Mouse (Mus musculus): ENCODE results near the gene Gm17349.

The Gm17349 gene

DNA sequence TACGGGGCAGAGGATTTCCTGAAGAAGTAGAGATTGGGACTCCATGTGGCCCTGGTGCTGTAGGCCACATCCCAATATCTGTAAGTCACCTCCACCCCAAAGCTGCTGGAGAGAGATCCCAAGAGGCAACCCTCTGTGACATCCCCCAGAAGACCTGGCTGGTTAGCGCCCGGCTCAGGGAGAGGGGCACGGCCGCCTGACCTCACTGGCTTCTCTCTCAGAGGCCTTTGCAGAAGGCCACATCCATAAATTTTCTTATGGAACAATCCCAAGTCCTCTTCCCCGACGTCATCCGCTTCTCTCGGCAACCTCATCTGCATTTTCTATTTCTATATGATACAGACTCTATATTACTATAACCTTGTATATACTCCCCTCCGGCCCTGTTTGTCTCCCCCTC is 5.6 kb downstream of the Gm17349 start:
- DNase-seq (ENCODE audit: low read depth, low spot score) = no peak

DNA sequence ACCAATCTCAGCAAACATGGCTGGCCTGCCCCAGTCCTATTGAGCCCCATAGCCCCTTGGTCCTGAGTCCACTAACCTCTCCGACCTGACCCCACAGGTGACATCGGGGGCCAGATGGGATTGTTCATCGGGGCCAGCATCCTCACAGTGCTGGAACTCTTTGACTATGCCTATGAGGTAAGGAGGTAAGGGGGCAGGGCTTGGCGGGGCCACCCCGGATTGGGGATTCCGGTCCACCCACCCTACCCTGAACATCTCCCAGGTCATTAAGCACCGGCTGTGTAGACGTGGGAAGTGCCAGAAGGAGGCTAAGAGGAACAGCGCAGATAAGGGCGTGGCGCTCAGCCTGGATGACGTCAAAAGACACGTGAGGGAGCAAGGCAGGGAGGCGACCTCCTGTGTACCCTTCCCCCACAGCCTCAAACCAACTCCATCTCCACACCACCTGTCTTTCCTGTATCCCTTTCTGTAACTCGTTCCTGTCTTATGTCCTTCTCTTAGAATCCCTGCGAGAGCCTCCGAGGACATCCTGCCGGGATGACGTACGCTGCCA is 6.7 kb downstream of the Gm17349 start:
- peak; percentile 43 for DNase-seq (ENCODE audit: low read depth, low spot score)

DNA sequence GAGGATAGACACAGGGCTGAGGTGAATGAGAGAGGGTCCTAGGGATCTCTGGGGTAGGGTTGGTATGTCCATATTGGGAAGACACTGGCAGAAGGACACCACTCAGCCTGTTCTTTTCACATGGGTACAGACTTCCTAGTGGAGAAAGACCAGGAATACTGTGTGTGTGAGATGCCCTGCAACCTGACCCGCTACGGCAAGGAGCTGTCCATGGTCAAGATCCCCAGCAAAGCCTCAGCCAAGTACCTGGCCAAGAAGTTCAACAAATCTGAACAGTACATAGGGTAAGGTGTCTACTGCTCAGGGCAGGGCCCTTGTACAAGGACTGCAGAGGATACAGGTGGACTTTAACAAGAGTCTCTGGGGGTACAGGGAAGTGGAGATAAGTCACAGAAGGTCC is 8.0 kb downstream of the Gm17349 start:
- DNase-seq (ENCODE audit: low read depth, low spot score) = no peak

DNA sequence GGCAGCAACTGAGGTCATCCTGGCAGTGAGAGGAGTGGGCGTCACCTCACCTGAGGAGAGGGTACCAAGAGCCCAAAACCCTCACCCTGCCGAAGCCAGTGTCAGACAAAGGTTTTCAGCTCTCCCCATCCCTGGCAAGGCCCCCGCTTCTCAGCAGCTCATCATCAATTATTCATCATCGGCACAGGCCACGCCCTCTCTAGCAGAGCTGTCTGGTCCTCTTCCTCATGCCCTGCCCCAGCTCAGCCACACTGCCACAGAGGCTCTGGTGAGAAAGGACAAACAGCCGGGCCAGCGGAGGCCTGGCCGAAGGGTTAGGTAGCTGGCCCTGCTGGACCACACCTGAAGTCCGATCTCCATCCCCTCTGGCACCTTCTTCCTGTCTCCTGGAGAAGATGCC is 13.3 kb downstream of the Gm17349 start:
- no peak for DNase-seq (ENCODE audit: low read depth, low spot score)

DNA sequence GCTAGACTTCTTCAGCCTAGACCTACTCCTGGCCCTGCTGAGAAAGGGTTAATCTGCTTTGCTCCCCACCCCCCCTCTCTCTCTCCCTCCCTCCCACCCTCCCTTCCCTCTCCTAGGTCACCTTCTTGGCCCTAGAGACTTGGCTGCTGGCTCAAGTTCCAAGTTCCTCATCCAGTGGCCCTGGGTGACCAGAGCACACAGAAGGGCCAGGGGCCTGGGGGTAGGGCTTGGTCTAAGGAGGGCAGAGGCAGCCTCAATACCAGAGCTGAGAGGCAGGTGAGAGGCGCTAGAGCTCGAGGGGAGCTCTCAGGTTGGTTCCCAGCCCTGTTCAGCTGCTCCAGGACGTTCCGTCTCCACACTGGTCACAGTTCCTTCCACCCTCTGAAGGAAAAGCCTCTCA is 14.4 kb downstream of the Gm17349 start:
- DNase-seq (ENCODE audit: low read depth, low spot score) = no peak

DNA sequence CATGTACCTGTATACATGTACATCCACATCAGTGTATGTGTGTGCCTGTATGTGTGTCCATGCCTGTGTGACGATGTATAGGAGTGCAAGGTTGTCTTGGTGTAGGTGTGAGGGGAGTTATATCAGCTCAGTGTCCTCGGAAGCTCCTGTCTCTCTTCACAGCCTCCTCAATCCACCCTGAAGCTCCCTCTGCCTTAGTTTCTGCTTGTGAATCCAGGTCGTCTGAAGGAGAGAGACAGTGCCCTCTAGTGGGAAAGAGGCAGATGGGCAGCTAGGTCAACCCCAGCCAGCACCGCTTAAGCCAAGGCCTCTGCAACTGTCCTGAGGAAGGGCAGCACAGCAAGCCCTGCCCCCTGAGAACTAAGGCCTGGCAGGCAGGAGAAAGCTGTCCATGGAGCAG is 16.6 kb downstream of the Gm17349 start:
- DNase-seq (ENCODE audit: low read depth, low spot score) = peak; percentile 50

DNA sequence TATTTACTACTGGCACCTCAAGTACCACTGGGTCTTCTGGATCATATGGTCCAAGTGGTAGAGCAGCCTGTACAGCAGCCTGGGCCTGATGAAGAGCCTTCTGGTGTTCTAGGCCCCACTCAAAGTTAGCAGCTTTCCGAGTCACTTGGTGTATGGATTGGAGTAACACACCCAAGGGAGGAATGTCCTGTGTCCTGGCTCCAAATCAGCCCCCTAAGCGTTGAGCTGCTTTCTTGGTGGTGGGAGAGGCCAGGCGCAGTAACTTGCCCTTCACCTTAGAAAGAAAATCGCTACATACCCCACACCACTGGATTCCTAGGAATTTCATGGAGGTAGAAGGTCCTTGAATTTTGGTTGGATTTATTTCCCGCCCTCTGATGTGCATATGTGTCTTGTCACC is 21.1 kb downstream of the Gm17349 start:
- no peak for DNase-seq (ENCODE audit: low read depth, low spot score)

DNA sequence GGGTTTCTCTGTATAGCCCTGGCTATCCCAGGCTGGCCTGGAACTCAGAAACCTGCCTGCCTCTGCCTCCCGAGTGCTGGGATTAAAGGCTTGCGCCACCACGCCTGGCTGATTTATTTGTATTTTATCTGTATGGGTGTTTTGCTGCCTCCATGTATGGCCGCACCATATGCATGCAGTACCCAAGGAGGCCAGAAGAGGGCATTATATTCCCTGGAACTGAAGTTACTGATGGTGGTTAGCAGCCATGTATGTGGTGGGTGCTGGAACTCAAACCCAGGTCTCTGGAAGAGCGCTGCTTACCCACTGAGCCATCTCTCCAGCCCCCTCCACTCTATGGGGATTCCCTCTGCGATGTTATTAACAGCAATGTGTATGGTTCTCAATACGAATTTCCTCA is 22.4 kb downstream of the Gm17349 start:
- no peak for DNase-seq (ENCODE audit: low read depth, low spot score)

DNA sequence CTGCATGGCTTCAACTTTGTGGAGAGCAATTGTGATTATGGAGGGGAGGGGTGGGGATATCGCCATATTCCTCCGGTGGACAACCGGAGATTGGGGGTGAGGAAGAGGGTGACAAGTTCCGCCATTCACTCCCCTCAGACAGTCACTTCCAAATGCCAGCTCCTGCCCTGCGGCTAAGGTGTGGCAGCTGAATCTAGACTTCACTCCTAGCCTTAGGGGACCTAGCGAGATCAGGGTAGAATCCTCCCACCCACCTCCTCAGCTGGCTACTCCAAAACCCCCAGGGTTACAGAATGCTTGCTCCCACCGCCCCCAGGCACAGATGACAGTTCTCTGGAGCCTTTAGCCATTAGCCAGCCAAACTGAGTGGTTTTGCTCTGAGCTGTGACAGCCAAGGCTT is 26.3 kb downstream of the Gm17349 start:
- no peak for DNase-seq (ENCODE audit: low read depth, low spot score)

DNA sequence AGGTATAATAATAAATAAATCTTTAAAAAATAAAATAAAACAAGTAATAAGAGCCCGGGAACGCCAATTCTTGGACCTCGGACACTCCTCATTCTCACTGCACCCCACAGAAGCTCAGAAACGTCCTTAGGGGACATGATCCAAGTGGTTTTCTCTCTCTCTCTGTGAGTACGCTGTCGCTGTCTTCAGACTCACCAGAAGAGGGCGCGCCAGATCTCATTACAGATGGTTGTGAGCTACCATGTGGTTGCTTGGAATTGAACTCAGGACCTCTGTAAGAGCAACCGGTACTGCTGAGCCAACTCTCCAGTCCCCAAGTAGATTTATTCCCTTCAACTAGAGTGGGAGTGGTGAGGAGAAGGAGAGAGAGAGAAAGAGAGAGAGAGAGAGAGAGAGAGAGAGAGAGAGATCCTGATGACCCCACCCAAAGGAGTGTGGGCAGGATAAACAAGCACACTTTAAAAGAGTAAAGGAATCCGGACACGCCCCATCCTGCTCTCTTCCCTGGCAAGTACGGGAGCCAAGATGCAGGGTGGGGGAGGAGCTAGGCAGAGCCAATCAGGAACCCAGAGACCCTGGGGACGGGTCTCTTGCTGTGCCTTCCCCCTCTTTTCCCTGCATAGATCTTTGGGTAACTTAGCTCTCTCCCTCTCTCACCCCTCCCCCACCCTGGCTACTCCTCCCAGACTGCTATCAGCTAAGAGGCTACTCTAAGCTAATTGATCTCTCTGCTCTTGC is 27.1 kb downstream of the Gm17349 start:
- DNase-seq (ENCODE audit: low read depth, low spot score) = no peak

DNA sequence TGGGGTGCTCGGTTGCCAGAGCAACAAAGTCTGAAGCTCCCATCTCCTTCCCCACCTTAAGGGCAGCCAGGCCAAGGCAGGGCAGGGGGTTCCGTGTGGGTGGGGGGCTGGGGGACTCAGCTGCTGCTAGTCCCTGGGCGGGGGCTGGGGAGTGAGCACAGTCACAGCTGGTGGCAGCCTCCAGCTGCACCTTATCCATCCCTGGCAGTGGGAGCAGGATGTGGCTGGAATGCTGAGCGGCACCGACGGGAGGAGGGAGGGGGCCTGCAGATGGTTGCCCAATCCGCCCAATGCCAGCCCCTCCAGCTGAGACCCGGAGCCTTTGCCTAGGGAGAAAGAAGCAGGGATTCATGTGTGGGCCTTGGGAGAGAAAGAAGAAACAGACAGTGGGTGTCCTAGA is 28.2 kb downstream of the Gm17349 start:
- no peak for DNase-seq (ENCODE audit: low read depth, low spot score)

DNA sequence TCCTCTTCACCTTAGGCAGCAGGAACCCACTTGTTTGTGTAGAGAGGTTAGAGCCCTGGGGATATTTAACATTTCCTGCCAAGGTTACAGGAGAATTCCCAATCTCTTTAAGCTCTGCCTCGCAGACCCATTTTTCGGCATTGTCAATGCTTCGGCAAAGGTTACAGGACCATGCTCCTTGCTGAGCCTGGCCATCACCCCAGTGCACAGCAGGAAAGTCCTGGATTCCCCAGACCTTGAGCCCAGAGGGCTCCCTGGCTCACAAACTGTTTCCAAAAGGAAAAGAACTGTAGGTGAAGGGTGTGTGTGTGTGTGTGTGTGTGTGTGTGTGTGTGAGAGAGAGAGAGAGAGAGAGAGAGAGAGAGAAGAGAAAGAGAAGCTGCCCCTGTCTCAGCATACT is 30.4 kb downstream of the Gm17349 start:
- no peak for DNase-seq (ENCODE audit: low read depth, low spot score)

DNA sequence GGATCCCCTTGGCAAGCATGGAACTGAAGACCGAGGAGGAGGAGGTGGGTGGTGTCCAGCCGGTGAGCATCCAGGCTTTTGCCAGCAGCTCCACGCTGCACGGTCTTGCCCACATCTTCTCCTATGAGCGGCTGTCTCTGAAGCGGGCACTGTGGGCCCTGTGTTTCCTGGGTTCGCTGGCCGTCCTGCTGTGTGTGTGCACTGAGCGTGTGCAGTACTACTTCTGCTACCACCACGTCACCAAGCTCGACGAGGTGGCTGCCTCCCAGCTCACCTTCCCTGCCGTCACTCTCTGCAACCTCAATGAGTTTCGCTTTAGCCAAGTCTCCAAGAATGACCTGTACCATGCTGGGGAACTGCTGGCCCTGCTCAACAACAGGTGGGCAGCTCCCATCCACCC is 33.5 kb downstream of the Gm17349 start:
- DNase-seq (ENCODE audit: low read depth, low spot score) = no peak

DNA sequence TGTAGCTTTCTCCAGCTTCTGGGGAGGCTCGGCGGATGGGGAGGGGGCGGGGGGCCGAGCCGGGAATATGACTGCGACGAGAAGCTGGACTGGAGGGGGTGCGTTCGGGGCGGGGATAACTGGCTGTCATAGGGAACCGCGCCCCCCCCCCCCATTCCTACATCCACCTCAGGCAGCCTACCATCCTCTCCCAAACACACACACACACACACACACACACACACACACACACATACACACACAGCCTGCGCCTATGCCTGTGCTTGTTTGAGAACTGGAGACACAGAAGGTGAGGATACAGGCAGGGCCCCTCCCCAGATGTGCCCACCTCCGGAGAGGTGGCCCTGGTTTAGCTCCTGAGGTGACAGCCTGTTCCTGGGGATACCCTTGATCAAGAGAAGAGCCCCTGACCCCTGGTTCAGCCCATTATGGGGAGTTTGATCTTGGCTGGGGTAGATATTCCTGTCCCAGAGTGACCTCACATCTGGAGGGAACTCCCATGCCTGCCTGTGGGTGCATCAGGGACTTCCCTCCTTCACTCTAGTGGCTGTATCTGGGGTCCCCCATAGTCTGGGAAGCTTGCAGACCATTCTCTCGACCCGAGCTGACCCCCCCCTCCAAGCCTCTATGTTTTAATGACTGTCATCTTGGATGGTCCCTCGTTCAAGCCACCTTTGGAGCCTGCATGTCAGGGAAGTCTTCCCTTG is 34.2 kb downstream of the Gm17349 start:
- DNase-seq (ENCODE audit: low read depth, low spot score) = no peak

DNA sequence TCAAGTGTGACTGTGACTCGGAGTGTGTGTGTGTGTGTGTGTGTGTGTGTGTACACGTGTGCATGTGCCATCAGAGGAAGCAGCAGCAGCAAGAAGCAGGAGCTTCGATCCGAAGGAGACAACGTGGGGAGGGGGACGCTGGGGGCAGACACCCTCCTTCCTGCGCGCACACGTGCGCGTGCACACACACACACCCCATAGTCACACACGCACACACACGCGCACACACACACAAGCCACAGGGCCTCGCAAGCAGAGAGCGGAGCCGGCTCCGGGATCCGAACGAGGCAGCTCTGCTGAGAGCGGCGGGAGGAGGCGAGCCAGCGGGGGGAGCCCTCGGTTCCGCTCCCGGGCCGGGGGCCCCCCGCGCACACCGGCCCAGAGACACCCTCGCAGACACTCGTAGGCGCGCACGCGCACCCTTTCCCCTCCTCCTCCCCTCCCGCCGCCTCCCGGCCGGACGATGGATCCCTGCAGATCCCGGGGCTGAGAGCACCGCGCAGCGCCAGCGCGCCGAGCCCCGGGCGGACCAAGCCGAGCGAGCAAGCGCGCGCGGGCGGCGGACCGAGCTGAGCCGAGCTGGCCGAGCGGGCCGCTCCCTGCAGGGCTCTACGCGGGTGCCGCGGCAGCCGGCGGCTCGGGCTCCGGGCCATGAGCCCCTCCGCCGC is 35.0 kb downstream of the Gm17349 start, which contains the start of gene Asic1:
Asic1 (plus strand) TSS at position 215 of the 668 bp plus-strand sequence.
- DNase-seq (ENCODE audit: low read depth, low spot score) = no peak

DNA sequence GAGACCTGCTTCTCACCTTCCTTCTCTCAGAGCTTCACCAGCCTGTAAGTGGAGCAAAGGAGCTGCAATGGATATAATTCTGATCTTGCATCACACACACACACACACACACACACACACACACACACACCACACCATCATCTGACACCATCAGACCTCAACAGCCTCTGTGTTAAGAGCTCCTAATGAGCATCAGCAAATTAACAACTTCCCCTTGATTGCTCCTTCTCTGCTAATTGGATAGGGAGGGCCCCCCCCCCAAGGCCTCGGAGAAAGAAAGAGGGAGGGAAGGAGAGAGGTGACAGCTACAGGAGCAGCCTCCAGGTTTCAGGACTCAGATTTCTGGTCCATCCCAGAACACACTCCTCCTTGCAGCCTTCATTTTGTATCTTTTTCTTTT is 35.9 kb downstream of the Gm17349 start:
- DNase-seq (ENCODE audit: low read depth, low spot score) = no peak

DNA sequence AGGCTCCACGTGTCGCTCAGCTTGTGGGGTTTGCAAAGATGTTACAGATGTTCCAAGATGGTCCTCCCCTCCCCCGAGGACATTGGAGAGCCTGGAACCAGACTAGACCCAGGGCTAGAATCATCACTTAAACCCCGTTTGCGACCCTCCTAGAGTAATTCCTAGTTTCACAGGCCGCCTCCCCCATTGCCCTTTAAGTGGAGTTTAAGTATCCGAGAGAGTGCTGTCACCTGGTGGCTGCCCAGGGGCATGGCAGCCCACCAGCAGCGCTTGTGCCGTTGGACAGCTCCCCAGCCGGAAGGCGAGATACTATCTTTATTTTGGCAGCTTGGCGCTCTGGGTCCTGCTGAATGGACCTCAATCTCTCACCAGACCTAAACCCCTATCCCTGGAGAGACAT is 36.4 kb downstream of the Gm17349 start:
- DNase-seq (ENCODE audit: low read depth, low spot score) = no peak

DNA sequence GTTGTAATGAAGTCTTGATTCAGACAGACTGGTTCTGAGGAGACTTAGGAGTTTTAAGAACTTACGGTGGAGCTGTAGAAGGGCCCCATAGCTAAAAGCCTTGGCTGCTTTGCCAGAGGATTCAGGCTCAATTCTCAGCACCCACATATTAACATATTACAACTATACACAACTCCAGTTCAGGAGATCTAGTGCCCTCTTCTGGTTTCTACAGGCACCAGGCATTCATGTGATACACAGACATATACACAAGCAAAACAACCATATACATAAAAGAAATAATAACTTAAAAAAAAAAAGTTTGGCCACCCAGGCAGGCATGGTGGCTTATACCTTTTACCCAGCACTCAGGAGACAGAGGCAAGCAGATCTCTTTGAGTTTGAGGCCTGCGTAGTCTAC is 37.7 kb downstream of the Gm17349 start:
- no peak for DNase-seq (ENCODE audit: low read depth, low spot score)

DNA sequence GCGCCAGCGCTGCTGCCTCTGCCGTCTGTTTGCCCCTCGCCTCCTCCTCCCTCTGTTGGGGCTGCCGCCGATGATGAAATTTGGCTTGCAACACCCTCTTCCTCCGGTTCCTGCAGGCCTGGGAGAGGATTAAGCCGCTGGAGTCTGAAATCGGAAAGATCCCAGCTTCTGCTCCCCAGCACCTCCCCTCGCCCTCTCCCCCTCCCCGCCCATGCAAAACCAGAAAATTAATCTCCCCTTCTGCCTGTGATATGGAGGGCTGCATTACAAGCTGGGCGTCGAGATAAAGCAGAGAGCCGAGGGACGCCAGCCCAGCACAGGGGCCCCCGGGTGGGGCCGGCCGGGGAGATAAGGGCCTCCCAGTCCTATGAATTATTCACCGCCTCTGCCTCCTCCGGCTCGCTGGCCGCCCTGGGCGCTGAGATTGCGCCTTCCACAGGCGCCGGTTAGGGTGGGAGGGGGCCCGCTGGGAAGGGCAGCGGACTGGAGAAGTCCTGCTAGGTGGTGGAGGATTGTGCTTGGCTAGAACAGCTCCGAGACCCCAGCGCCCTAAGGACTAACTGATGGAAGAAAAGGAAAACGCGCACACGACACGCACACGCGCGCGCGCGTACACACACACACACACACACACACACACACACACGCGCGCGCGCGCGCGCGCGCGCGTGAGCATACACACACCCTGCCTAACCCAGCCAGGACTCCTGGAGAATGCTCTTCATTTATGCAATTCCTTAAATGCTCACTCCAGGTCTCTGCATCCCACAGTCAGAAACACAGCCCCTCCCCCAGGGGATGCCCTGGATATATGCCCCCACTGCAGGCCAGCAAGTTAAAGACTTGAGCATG is 40.5 kb downstream of the Gm17349 start:
- DNase-seq (ENCODE audit: low read depth, low spot score) = peak; percentile 84

DNA sequence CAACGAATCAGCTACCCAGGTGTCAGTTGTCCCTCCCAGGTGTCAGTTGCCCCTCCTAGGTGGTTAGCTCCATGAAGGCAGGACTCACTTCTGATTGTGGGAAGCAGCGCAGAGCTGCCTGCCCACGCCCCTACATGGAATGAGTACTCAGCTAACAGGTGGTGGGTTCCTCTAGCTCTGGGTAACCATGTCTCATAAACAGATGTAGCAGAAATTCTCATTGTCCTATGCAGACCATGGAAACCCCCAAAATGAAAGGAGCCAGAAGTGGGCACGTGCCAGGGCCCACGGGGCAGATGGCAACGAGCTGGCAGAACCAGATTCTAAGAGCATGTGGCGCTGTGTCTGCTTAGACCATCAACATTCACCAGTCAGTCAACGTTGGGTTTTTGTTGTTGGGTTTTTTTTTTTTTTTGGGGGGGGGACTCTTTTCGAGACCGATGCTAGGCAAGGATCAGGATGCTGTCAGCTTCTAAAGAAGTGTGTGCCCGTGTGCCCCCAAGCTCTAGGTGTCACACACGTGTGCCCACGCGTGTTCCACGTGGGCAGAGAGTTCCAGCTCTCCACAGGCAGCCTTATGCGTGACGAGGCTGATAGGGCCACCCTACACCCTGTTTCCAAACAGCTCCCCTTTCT is 41.2 kb downstream of the Gm17349 start:
- DNase-seq (ENCODE audit: low read depth, low spot score) = no peak

DNA sequence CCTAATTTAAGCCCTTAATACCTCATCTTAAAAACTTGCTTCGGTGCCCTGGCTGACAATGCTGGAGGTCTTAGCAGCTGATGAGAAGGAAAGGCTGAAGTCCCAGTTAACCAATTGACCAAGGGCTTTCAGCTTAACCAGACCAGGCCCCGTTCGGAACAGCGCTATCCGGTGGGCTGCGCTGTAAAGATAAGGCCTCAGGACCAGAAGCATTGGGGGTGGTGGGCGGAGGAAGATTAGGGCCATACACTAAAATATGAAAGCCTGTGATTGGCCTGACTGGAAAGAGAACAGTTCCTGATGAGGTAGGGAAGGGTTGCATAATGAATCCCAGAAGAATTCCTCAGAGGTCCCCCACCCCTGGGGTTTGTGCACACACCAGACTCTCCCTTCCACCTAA is 42.9 kb downstream of the Gm17349 start:
- DNase-seq (ENCODE audit: low read depth, low spot score) = no peak
